Mouse (Mus musculus): ENCODE data around the gene Pglyrp2. TPM values are rescaled to one million over a fixed set of nuclear protein-coding genes. Genes with fewer than 3 reads are reported as not detected.

Pglyrp2 gene
- polyA plus RNA-seq, 1 experiment from 2014 or later: not detected

DNA sequence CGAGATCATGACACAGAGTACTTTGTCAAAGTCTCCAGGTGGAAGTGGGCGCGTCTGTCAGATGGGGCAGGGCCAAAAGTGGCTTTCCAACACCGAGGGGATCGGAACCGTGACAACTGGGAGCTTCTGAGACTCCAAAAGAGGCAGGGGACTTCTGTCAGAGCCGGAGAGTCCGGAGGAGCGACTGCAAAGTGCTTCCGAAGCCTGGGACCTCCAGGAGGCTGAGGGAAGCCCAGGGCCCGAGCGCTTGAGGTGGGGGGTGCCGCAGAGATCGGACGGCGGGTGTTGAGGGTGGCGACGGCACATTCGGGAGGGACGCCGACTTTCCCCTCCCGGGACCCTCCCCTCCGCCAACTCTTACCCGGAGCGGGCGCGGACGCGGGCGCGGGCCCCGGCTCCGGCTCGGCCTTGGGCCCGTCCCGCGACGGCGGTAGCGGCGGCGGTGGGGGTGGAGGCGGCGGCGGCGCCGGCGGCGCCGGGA is 60.1 kb downstream of the Pglyrp2 start:
- Histone ChIP-seq H3K4me1 (ENCODE audit: control insufficient read depth, insufficient read depth, low read length) (peaks cover 17% of the 10 kb centered on the region), H3K9ac (replicated peaks; ENCODE audit: low read depth, low read length) (peak overlapping the region; percentile 97), H3K27ac (ENCODE audit: low read length) (peak overlapping the region; percentile 48), H3K4me3 (ENCODE audit: low read depth, low read length) (peak overlapping the region; percentile 95), H3K9me3 (ENCODE audit: control insufficient read depth, low read depth, low read length) (no peaks in the 10 kb centered on the region), H3K27me3 (ENCODE audit: control insufficient read depth, insufficient read depth, low read length) (no peaks in the 10 kb centered on the region), H3K36me3 (ENCODE audit: control insufficient read depth, insufficient read depth, low read length) (peaks cover 32% of the 10 kb centered on the region), H3K4me2 (replicated peaks; ENCODE audit: low read depth, low read length) (peak overlapping the region; percentile 68)
- under 1% methylated on average over 24 of the region's 50 CpGs for WGBS
- ATAC-seq (ENCODE audit: insufficient number of reproducible peaks, insufficient read depth, low FRiP score, low read depth): peak; percentile 39; the same call in 1 of the 2 replicates

DNA sequence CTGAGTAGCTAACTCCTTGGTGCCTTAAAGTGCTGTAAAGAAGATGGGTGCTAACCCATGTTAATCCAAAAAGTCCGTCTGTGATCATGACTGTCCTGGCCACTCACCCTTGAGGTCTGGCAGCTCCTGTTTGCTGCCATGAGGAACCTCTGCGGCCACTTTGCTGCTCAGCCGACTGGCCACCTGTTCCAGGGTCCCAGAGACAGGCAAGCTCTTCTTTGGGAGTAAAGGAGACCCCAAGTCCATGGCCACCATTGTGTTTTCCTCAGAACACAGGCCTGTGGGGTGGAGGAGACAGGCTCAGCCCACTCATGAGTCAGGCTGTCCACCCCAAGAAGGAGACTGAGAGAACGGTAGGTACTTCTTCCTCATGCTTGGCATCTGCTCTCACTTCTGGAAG is 61.3 kb downstream of the Pglyrp2 start:
- Histone ChIP-seq H3K36me3 (ENCODE audit: control insufficient read depth, insufficient read depth, low read length) (peaks cover 44% of the 10 kb centered on the region), H3K27ac (ENCODE audit: low read length) (no peak overlapping the region), H3K4me3 (ENCODE audit: low read depth, low read length) (peak overlapping the region; percentile 95), H3K27me3 (ENCODE audit: control insufficient read depth, insufficient read depth, low read length) (no peaks in the 10 kb centered on the region), H3K9ac (replicated peaks; ENCODE audit: low read depth, low read length) (0 out of 2 replicates have a peak overlapping the region, but pooled peaks have one; percentile 15), H3K9me3 (ENCODE audit: control insufficient read depth, low read depth, low read length) (no peaks in the 10 kb centered on the region), H3K4me1 (ENCODE audit: control insufficient read depth, insufficient read depth, low read length) (peaks cover 17% of the 10 kb centered on the region), H3K4me2 (replicated peaks; ENCODE audit: low read depth, low read length) (peak overlapping the region; percentile 68)
- no peak for ATAC-seq (ENCODE audit: insufficient number of reproducible peaks, insufficient read depth, low FRiP score, low read depth)
- 82% methylated on average over 4 of the region's 4 CpGs for WGBS

Small RNA genes lying within 50 kb of the gene (microRNA-seq; reads per million reads assigned to microRNA genes)
- gene Gm22201: not detected

Other genes starting within 250 kb of the Pglyrp2 start
- gene Ephx3, start 234.6 kb downstream of the Pglyrp2 start, polyA plus RNA-seq (2014; fragmentation: Nextera tagmentation; extraction: Ambion mirVana): 0.16 and 0.42 TPM in 2 replicates
- 98.5 and 103 TPM in 2 replicates for gene Brd4, start 139.4 kb downstream of the Pglyrp2 start, polyA plus RNA-seq (2014; fragmentation: Nextera tagmentation; extraction: Ambion mirVana)
- gene Akap8, start 102.9 kb downstream of the Pglyrp2 start, polyA plus RNA-seq (2014; fragmentation: Nextera tagmentation; extraction: Ambion mirVana): 56.5 and 62.3 TPM in 2 replicates
- 84.3 and 88.6 TPM in 2 replicates for gene Akap8l, start 73.6 kb downstream of the Pglyrp2 start, polyA plus RNA-seq (2014; fragmentation: Nextera tagmentation; extraction: Ambion mirVana)
- 32.2 and 39.9 TPM in 2 replicates for gene Wiz, start 34.7 kb downstream of the Pglyrp2 start, polyA plus RNA-seq (2014; fragmentation: Nextera tagmentation; extraction: Ambion mirVana)
- 1.3 and 1.5 TPM in 2 replicates for gene Rasal3, start 20.6 kb downstream of the Pglyrp2 start, polyA plus RNA-seq (2014; fragmentation: Nextera tagmentation; extraction: Ambion mirVana)
- gene Cyp4f39, start 28.6 kb upstream of the Pglyrp2 start, polyA plus RNA-seq (2014; fragmentation: Nextera tagmentation; extraction: Ambion mirVana): 0.34 and 0.45 TPM in 2 replicates
- gene Cyp4f17, start 81.9 kb upstream of the Pglyrp2 start, polyA plus RNA-seq (2014; fragmentation: Nextera tagmentation; extraction: Ambion mirVana): 10.1 and 10.6 TPM in 2 replicates
- gene Cyp4f16, start 112.4 kb upstream of the Pglyrp2 start, polyA plus RNA-seq (2014; fragmentation: Nextera tagmentation; extraction: Ambion mirVana): 19.9 and 21.6 TPM in 2 replicates
- not detected in 2 replicates for gene Cyp4f37, start 197.1 kb upstream of the Pglyrp2 start, polyA plus RNA-seq (2014; fragmentation: Nextera tagmentation; extraction: Ambion mirVana)
- gene Cyp4f40, start 234.7 kb upstream of the Pglyrp2 start, polyA plus RNA-seq (2014; fragmentation: Nextera tagmentation; extraction: Ambion mirVana): 0.13 and 0.23 TPM in 2 replicates